Mouse (Mus musculus): ENCODE measurements around the gene Abtb1.

The Abtb1 gene

DNA sequence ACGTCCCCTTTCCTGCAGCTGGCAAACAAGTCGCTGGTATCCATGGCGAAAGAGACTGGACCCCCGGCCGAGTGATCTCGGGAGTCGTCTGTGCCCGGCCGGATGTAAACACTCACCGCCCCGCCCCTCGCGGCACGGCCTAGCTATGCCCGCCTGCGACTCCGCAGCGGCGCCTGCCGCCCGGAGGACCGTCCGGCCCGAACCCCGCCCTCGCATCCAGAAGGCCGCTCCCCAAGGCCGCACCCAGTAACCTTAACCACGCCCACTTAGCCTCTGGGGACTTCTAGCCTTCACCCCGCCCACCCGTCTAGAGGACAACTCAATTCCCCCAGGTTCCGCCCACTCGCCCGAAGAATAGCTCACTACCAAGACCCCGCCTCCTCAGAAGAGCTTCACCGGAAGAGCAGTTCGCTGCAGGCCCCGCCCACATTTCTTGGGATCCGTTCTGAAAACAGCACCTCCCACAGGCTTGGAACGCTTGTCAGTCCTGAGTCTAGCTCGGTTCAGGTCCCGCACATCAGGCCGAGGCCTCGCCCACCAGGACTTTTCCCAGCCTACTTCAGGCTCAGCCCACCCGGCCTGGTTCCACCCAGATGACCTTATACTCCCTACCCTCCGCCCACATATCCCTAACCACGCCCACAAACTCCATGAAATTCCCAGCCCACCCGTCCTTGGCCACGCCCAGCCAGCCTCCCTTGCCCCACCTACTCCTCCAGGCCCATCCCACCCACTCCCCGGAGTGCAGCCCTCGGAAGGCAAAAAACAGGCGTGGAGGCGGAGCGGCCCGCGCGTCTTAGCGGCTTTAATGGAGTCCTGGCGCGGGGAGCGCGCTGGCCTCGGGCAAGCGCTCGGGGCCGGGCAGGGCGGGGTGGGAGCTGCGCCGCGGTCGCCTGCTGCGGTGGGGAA is at the start of gene Abtb1:
Gene Abtb1 (minus strand): TSS at position 204 of the 909 bp plus-strand sequence.
- DNase-seq, result peak; percentile 99

- no peak for DNase-seq
These were observed 49.0 kb upstream of the Abtb1 start for GRCm38 (mm10) chr6:88890832-88891231.

DNA sequence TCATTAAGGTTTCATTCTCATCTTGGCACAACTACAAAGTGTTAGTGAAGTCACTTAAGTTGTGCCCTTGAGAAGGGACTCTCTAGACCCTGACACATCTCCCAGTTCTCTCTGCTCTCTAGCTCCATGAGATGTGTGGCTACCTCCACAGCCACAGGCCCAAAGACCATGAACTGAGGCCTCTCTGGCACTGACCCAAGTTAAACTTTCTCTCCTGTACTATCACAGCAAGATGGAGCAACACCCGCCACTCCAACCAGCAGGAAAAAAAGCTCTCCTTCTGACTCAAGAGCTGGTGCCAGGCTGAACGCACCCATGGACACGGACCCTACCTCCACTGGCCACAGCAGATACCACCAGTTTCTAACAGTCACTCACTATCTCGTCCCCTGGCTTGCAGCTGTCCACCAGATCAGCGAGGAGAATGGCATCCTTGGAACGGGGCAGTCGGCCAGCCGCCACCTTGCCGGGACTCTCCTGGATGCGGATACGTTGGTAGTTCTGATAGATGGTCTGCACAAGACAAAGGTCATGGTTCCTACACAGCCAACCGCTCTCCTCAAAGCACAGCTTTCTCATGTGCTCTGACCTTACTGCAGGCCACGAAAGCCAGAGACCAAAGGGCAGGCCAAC is 47.7 kb upstream of the Abtb1 start:
- no peak for DNase-seq

DNA sequence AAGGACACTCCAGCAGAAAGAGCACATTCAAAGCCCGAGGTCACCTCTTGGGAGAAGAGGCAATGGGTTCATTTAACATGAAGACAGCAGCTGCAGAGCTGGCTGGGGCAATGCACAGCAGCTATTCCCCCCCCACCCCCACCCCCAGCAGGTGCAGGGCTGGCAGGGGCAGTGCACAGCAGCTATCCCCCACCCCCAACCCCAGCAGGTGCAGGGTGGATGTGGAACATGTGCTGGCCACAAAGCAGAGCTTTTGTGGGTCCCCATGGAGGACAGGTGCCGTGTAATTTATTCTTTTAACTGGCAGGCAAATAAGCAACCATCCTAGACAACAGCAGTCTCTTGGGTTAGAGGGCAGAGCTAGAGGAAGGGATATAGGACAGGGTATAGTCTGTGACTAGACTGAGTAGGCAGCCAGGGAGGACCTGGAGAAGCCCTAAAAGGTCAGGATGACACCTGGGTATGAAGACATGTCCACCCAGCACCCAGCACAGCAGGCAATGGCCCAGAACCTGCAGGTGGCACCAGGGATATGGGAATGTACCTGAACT is 44.7 kb upstream of the Abtb1 start:
- DNase-seq, result no peak

DNA sequence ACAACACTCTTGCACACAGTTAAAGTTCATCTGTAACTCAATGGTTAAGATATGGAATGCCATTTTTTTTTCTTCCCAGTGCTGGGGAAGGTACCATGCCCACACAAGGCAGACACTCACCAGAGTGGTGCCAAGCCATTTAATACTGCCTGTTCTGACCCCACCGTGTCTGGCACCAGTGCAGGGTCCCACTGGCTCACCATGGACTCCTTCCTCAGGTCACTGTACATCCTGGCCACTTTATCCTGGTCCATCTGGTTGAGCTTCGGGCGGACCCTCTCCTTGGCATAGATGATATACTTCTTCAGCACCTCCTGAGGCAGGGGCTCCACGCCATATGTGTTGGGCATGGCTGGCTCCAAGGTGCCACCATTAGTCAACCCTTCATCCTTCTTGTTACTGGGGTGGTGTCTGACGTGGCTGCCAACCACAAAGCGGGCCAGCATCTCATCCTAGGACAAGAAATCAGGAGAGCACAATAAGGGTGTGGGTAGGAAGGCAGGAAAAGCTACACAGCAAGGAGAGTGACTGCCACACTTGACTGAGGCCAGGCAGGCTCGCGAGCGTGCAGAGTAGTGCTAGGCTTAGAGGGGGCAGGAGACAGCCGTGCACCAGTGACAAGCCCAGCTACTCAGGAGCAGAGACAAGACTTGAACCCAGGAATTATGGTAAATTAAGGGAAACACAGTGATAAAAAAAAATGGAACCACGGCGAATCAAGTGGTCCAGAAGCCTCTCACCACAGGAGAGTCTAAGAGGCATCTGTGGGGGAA is 44.0 kb upstream of the Abtb1 start:
- no peak for DNase-seq

- DNase-seq, result no peak
These were observed 42.9 kb upstream of the Abtb1 start for GRCm38 (mm10) chr6:88884690-88885089.

DNA sequence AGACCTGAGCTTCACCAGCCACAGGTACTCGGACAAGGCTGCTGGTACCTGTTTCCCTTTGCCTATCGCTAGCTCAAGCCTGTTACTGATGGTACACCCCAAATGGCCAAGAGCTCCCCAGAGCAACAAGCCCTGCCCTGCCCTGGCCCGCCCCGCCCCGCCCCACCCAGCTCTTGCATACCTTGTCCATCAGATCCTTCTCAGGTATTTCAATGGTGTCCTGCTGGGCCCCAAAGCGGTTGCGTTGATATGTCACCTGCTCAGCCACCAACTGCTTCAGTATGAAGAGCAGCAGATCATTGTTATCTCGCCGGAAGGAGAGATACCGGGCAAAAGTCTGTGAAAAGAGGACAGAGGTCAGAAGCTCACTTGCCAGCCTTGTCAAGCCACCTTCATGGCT is 42.4 kb upstream of the Abtb1 start:
- no peak for DNase-seq

DNA sequence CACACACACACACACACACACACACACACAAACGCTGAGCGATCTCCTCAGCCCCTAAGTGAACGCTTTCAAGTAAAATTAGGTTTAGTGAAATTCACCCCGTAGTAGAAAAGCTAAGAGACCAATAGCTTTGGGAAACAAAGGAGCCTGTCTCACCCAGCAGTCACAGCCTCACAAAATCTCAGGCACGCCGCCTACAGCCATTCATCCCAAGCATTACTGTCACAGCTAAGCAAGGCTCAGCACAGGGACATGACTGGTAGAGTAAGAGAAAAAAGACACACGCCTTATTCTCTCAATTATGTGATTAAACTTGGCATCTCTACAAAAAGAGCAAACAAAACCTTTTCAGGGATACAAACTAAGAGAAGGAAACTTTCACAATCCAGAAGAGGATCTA is 39.5 kb upstream of the Abtb1 start:
- no peak for DNase-seq

GRCm38 (mm10) chr6:88879471-88879870 is 37.7 kb upstream of the Abtb1 start:
- DNase-seq, result no peak

- peak; percentile 87 for DNase-seq
These were observed 33.2 kb upstream of the Abtb1 start, which contains the start of gene Podxl2 for GRCm38 (mm10) chr6:88874868-88875508. Podxl2 (minus strand) TSS chr6:88875044.

- peak; percentile 52 for DNase-seq
These were observed 32.4 kb upstream of the Abtb1 start for GRCm38 (mm10) chr6:88873965-88874867.

DNA sequence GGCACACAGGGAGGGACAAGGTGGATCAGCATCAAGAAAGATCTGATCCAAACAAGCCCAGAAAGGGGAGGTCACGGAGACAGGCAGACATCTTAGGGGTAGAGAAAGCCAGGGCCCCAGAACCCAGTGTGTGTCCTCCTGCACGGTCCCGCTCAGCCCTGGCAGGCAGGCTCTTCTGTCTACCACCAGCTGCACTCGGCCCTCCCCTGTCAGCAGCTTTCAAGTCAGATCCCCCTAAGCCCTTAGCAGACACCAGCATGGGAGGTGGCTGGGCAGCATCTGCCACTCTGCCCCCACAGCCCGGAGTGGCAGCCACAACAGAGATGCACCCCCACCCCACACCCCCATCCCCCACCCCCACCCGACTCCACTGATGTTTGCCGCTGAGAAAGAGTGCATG is 31.0 kb upstream of the Abtb1 start:
- no peak for DNase-seq

GRCm38 (mm10) chr6:88871546-88871945 is 29.8 kb upstream of the Abtb1 start:
- peak; percentile 69 for DNase-seq

GRCm38 (mm10) chr6:88870594-88870993 is 28.8 kb upstream of the Abtb1 start:
- DNase-seq, result no peak

- DNase-seq, result peak; percentile 78
These were observed 27.7 kb upstream of the Abtb1 start for GRCm38 (mm10) chr6:88869459-88869858.

- DNase-seq, result no peak
These were observed 23.9 kb upstream of the Abtb1 start for GRCm38 (mm10) chr6:88865704-88866103.

DNA sequence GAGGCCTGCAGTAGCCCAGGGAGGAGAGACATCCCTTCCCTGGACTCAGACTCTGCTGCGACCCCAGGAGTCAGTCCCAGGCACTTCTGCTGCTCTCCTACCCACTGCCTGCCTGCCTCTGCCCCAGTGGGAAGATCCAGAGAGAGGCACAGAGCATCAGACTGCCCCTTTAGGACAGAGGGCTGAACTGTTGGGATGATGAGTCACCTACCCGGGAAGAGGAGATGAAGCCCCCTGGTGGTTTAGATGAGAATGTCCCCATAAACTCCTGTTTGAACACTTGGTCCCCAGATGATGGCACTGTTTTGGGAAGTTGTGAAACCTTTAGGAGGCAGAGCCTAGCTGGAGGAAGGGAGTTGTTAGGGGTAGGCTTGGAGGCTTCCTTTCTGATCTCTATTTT is 19.1 kb upstream of the Abtb1 start:
- DNase-seq, result no peak

DNA sequence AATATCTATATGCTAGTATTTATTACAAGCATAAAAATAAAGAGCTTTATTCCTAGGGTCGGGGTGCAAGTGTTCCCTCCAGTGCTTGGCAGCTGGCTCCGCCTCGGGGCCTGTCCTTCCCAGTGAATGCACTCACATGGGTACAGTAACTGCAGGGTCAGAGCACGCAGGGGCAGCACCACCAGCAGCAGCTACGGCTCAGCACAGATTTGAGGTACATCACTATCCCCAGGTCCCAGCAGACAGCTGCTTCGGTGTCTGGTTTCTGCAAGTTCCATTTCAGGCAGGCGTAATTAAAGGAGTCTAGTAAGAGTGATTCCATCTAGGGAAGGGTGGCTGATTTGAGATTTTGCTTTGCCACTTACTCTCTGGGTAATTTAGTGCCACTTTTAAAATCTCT is 16.6 kb upstream of the Abtb1 start:
- DNase-seq, result no peak

GRCm38 (mm10) chr6:88857830-88858229 is 16.0 kb upstream of the Abtb1 start:
- DNase-seq, result no peak

DNA sequence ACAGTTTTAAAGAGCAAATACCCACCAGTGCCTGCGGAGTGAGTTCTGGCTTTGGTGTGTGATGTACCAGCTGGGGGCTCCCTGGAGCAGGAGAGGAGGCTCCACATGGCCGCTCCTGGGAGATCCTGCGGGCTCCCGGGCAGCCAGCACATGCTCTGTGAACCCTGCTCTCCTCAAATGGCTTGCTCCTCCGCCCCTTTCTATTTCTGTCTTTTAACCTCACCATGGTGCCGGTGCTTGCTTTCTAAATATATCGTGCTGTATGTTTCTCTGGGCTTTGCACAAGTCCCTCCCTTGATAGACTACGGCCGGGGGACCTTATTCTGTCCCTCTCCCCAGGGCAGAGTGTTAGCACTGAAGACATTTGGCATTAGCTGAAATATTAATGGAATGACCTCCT is 15.5 kb upstream of the Abtb1 start:
- no peak for DNase-seq

- peak; percentile 52 for DNase-seq
These were observed 13.9 kb upstream of the Abtb1 start for GRCm38 (mm10) chr6:88855636-88856035.
